Mouse (Mus musculus): ENCODE measurements around the gene Pdzrn3.

DNA sequence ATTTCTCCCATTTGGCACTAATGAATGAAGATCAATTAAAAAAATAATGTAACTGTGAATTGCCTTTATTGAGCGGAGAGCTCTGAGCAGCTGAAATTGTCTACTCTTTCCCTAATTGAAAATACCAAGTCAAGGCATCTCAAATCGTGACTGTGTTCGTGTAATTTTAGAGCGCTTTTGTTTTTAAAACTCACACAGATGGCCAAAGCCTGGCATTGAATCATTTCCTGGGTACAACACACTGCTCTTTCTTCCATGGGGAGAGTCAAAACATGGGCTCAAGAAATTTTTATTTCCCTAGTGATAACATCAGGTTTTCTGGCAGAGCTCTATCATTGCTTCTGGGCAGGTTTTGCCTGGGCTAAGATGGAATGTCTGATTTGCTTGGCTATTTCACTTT, 48.6 kb upstream of the Pdzrn3 start:
- TF ChIP-seq CTCF (IDR thresholded peaks at IDR 0.05; ENCODE audit: borderline replicate concordance, control insufficient read depth, extremely low read depth, insufficient read depth, low read length, poor library complexity) (no peak), POLR2A (IDR thresholded peaks at IDR 0.05; ENCODE audit: control insufficient read depth, extremely low read depth, insufficient read depth, low read length, poor library complexity) (no peak)
